Mouse (Mus musculus): ENCODE measurements around the gene Creb5.
"Not testable (repeated sequence)": the region's sequence is repeated elsewhere in the genome, so short reads cannot be mapped to it uniquely, and the experiment has no call there.

Gene Creb5

DNA sequence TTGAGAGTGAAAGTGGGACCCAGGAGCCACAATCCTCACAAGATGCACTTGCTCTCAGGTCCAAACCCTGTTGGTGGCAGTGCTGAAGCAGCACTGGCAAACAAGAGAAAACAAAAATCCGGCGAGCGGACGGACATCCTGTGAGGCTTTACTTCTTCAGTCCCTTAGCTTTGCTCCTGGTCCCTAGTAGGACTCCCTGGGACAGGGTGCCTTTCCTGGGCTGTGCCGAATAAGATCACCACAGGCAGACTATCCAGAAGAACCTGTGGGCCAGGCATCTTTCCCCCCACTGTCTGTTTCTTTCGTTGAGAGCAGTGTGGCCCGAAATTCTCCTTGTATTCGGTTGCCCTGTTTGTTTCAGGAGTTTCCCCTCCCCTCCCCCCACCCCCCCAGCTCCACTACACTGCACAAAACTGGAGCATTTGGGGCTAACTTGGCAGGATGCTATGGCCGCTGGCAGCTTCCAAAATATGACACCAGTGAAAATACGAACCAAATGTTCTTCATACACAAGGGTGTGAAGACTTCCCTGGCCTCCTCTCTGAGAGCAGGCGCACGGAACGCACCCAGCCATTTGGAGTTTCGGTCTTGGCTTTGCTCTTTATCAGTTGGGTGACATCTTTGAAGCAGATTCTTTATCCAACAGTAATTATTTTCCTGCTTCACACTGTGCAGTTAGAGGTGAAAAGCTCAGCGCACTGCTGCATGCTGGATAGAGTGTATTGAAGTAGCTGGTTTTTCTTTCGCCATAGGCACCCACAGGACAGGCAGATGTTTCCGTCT, 32.7 kb downstream of the Creb5 start:
- in situ Hi-C loops (cut with MboI, MseI) = no loop called here

DNA sequence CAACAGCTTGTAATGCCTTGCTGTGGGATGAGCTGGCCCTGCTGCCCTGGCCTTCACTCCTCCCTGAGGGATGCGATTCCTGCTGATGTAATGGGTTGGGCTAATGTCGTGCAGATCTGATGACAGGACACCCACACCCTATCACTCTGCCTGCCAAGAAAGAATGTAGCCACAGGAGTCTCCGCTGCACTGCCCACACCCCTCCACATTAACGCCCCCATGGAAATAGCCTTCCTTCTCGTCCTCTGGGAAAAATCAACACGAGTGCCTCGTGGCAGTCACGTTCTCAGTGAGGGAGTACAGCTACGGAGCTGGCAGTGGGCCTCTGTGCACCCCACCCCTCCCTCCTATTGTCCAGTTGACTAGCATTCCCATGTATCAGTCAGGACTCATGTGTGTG, 50.3 kb downstream of the Creb5 start:
- in situ Hi-C loops (cut with MboI, MseI) = no loop called here

DNA sequence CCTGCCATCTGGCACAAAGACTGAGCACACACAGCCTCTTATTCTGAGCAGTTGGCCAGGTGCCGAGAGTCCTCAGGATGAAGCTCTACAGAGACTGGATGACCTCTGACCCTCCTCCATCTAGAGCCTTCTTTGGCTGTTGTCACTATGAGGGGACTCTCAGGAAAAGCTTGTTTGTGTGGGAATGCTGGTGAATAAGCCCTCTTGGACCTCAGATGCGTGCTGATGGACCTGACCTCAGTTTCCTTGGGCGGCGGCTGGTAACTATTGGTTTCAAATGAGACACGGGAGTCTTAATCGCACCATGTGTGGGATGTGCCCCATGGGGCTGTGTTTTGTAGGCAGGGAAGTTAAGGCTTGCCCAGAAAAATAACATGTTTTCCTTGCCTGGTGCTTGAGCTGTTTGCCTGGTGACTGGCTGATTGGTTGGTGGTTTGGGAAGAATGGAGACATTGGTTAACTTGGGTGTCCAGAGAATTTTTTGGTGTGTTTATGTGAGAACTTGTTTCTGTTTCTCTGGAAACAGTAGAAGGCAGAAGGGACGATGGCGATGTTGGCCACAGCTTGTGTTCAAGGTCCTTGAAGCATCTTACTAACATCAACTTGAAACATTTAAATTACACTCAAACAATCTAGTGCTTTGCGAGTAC, 65.4 kb downstream of the Creb5 start:
- in situ Hi-C loops (cut with MboI, MseI) = no loop called here

DNA sequence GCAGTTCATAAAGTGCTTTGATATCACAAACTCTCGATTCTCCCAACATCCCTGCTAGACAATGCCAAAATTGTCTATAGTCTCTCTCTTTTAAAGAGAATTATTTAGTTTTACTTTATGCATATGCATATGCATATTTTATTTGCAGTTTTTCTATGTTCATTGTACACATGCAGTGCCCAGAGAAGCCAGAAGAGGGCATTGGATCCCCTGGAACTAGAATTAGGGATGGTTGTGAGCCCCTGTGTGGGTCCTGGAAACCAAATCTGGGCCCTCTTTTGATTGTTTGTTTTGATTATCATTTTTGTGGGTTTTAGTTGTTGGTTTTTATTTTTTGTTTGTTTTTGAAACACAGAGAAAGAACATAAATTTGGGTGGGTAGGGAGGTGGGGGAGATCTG, 69.3 kb downstream of the Creb5 start:
- in situ Hi-C loops (cut with MboI, MseI) = no loop called here

DNA sequence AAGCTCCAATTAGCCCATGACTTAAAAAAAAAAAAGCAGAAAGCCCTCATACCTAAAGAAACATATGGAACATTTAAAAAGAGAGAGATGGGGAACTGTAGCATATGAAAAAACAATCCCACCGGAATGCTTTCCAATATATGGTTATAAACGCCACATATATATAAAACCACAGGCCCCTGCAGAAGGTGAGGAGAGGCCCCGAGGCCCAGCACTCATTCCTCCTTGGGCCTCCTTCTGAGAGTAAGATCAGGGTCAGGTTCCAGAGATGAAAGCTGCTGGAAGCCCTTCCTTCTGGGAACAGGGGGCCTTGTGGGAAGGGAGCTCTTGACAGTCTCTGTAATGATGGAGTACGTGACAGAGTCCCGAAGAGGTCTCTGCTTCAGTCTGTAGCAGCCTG, 76.5 kb downstream of the Creb5 start:
- in situ Hi-C loops (cut with MboI, MseI) = no loop called here

DNA sequence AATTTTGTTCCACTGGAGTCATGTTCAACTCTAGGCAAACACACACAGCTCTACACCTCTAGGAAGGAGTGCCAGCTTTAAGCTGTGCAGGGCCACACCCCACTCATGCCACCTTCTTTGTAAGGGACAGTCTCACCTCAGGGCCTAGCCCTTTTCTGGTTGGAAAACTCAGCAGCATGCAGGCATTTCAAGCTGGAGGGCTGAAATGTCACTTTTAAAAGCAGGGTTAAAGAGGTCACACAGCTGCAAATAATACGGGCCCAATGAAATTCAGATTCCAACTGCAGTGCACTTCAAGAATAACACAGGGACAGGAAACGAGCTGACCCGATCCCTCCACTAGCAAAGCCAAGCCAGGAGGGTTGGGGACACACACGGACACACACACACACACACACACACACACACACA, 76.9 kb downstream of the Creb5 start:
- in situ Hi-C loops (cut with MboI, MseI) = no loop called here

DNA sequence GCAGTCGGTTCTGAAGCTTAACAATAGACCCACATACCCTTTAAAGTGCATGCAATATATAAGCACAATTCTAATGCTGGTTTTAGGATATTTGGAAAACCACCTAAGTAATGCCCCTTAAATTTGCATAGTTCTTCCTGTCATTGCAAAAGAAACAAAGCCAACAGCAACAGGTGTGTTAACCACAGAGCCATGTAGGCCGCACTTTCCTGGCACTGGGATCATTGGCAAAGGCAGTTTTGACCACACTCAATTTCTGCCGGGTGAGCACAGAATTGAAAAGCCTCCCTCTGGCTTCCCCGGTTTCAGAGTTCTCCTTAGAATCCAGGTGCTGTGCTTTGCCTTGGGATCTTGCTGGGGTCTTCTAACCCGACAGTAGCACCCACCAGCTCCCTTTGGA, 82.1 kb downstream of the Creb5 start:
- in situ Hi-C loops (cut with MboI, MseI) = no loop called here

DNA sequence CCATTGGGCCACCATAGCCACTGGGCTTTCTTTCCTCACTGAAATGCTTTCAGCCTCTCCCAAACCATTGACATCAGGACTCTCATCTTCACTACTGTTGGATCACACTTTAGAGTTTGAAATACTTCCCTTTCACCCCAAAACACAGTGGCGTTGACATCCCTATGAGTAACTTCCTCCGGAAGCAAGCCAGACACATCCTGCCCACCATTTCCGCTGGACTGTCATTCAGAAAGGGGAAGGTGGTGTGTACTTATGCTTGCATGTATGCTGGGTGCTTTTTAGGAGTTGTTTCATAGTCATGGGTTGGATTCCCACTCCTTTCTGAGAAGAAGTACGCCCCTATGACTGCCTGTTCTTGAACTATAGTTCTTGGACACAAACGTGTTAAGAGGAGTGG, 82.9 kb downstream of the Creb5 start:
- in situ Hi-C loops (cut with MboI, MseI) = no loop called here

DNA sequence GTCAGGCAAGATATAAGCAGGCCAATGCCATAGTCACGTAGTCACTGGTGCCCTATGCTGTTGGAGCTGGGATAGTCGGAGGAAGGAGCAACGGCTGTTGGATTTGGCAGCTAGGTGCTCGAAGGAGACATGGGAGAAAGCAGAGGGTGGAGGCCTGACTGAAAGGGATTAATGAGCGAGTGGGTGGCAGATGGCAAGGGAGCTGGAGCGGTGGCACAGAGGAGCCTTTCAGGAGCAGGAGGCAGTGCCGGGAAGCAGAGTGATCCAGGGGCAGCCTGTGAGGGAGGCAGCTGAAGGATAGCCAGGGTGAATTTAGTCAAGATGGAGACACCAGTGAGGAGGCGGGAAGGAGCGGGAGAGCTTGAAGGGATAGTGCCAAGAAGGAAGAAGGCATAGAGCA, 84.9 kb downstream of the Creb5 start:
- in situ Hi-C loops (cut with MboI, MseI) = no loop called here

DNA sequence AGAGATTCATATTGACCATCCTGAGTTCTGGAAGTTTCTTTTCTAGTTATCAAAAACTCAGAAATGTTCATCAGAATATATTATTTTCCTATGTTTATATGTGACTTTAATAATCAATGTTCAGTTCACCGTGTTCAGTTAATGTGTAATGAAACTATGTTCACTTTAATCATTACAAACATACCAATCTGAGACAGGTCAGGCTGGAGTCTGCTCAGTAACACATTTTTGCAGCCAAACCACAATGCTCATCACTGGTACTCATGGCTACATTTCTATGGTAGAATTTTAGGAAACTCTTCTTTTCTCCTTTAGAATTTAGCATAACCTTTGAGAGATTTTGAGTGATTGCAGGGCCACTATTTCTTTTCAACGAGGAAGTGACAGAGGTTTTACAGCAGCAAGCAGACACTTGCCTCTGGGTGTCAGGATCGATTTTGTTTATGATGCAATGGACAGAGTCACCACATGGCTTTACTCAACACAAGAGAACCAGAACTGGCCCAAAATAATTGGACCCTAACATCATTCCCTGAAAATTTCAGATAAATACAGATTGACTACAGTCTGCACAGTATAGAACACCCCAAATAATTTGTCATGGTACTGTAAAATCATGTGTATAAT, 87.4 kb downstream of the Creb5 start:
- in situ Hi-C loops (cut with MboI, MseI) = no loop called here

DNA sequence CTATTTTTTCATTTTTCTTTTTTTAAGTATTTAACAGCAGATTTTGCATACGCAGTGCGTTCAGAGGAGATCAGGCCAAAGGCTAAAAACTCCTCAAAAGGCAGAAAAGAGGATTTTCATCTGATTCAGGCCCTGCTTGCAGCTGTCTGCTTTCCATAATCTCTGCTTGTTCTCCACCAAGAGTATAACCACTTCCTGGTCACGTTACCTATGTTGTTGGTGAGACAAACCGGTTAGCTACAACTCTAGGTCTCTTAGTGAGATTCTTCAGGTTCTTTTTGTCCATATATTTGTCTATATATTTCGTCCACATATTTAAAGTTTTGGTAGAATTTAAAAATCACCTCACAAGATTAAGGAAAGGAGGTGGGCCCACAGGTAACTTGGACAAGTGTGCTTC, 102.2 kb downstream of the Creb5 start:
- in situ Hi-C loops (cut with MboI, MseI) = no loop called here

DNA sequence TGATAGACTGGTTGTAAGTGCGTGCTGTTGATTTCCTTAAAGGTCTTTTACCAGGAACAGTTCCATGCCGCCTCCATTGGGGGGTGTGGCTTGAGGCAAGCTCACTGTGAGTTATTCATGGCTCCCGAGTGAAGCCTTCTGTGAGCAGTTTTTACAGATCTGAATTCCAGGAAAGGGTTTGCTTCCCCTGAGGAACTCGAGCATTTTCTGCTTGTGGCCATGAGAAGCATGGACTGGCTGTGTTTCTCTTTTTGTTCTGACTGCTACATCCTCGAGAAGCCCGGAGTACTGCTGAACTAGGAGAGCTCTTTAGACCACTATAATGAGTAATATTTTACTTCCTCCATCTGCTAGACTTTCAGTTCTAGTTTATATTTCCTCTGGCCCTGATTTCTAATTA, 103.3 kb downstream of the Creb5 start:
- in situ Hi-C loops (cut with MboI, MseI) = no loop called here

DNA sequence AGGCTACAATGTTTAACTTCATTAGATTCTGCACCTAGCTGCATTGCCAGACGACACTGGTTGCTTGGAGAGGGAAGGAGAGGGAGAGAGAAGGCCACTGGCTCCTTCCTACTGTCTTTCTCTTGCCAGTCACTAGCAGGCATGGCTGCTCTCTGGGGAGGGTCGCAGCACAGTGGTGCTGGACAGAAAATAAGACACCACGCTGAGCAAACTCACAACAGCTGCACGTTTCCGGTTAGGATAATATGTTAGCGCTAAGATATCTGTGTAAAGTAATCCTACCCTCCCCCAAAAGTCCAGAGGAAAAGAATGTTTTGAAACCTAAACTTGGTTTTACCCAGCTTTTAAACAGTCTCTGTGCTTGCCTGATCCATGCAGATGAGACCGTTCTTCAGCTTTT, 107.0 kb downstream of the Creb5 start:
- in situ Hi-C loops (cut with MboI, MseI) = no loop called here

DNA sequence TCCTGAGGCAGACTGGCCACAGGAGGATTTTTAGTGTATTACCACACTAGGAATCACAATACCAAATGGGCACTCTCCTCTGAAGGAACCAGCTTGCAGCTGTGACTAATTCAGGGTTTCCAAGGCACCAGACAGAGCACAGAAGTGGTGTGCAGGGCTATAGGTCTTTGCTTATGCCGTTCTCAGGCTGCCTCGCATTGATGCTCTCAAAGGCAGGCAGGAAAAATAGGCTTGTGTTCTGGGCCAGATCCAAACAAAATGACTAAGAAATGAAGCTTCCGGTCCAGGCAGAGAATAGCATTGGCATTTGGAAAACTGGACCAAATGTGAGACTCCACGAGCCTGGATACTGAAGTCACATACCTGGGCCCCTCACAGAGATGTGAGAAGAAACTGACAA, 108.1 kb downstream of the Creb5 start:
- in situ Hi-C loops (cut with MboI, MseI) = no loop called here

DNA sequence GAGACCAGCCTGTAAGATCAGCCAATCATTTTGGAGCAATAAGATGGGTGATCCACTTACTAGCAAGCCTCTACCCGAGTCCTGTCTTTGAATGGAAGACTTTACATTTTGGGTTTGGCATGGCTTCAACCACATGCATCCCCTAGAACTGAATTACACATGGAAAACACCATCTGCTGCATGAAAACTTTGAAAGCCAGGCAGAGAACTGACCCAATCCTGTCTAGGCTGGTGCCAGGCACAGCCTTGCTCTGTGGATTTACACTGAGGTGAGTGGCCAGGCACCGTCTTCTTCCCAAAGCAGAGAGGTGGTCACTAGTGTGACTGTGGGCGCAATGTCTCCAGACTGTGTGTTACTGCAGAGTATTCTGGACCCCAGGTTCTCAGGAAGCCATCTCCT, 109.4 kb downstream of the Creb5 start:
- in situ Hi-C loops (cut with MboI, MseI) = no loop called here

DNA sequence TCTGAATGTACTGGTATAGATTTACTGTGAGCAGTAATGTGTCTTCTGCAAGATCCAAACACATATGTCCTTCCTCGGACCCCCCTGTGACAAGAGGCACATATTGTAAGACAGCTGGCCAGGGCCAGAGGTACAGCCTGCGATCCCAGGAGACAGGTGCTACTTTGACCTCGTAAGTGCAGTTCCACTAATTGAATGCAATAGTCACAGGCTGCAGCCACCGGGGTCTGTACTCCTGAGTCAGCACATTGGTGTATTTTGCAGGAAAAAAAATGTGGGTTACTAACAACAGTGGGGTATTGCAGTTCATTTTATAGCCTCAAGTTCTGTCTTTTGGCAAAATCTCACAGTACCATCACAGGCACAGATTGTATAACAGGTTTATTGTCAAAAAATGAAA, 110.7 kb downstream of the Creb5 start:
- in situ Hi-C loops (cut with MboI, MseI) = no loop called here

DNA sequence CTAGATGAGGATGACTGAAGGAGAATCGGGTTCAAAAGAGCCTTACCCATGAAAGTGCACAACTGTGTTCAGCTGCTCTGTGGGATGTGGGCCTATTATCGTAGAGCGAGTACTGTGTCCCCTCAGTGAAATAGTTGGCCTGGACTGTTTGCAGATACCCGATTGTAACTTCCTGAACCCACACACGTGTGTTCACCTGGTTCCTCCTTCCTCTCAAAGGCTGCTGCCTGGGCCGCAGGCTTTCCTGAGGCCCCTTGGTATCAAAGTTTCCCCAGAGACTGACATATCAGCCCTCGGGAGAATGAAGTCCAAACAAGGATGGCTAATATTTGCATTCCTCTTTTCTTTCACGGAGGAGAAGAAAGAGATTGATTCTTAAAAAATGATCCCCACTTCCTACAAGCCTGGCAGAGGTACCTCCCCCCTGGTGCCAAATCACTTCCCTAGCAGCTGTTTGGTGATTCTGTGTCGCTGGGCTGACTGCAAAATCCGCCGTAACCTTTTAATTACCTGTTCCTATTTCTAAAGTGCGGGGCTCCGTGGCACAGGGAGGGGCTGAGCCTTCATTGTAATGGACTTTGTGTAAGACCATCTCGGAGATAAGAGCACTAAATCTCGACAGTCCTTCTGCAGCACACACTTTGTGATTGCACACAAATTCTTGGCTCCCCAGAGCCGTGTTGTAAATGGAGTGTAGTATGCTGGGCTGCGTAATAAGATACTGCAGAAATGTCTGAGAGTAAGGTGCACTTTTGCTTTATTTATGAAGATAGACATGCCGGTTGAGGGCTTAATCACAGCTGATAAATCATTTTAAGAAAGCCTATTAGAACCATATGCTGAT, 111.4 kb downstream of the Creb5 start:
- in situ Hi-C loops (cut with MboI, MseI) = no loop called here

DNA sequence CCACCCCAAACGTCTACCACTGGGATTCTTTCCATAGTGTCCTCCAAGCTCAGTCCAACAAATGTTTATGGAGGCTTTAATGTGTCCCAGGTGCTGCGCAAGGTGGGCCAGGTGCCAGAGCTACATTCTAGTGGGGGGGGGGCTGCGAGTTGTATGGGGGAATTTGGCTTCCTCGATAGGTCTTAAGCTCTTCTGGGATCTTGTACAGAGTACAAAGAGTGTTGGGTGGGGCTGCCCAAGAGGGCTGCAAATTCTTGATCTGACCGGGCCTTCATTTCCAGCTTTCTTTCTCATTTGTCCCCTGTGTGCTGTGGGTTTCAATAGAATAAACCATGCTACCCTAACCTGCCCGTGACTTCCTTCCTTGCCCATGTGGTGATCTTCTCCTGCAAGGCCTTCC, 114.3 kb downstream of the Creb5 start:
- in situ Hi-C loops (cut with MboI, MseI) = no loop called here

DNA sequence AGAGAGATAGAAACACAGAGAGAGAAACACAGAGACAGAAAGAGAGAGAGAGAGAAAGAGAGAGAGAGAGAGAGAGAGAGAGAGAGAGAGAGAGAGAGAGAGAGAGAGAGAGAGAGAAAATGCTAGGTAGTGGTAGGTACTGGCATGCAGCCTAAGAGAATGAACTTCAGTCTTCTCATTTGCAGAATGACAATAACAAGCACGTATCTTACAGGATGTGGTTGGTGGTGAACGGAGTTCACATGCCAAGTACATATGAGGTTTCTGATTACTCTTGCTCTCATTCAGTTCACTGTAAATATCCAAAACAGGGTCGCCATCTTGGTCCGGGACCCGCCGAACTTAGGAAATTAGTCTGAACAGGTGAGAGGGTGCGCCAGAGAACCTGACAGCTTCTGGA, 115.5 kb downstream of the Creb5 start:
- in situ Hi-C loops (cut with MboI, MseI) = not testable (repeated sequence)

DNA sequence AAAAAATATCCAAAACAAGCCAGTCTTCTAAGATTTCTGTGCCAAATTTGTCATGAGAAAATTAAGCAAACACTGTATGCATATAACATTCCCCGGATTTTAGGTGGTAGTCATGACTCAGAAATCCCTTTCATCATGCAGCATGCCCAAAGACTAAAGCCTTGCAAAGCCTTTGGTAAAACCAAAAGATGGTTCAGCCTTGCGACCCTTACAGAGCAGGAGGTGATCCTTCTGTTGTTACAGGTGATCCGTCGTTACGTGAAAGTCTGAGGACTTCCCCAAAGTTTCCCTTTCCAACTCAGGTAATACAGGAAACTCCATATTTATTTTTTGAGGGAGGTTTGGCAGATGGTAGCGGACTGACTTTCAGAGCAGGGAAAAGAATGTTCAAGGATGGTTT, 122.1 kb downstream of the Creb5 start:
- in situ Hi-C loops (cut with MboI, MseI) = no loop called here

DNA sequence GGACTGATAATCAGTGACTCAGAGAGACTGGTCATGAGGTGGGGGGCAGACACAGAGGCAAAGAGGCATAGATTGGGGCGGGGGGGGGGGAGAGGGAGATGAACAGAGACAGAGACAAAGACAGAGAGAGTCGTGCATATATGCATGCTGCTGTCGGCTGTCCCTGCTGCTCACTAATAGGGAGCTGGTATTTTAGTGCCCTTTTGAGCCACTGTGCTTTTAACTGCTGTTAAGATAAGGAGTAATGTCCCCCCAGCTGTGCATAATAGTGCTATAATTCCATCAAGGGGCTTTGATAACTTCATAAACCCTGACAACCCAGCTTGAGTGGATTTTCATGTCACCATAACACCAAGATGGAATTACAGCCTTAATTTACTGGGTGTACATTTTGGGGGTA, 134.3 kb downstream of the Creb5 start:
- in situ Hi-C loops (cut with MboI, MseI) = no loop called here

DNA sequence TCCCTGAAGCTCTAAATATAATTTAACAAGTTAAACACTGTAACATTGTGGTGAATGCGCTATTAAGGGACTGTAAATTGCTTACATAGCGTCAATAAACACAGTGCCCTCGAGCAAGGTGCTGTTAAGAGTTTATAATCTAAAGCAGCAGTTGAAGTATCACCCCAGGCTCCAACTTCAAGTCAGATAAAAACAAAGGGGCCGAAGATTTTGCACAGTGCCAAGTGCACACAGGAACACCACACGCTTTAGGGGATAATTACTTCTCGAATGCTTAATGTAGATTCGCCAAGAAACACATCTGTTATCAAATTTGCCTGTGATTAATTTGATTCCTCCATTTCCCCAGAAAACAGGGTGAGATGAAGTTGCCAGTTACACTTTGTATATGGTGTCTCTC, 142.3 kb downstream of the Creb5 start:
- in situ Hi-C loops (cut with MboI, MseI) = no loop called here

Data from T-helper 2 cell (primary cell).